Mouse (Mus musculus) spleen, adult 2 months (tissue): Measurements from ENCODE around the gene Zfp449.

ENCODE experiments used
- CTCF ChIP-seq: fragments of 200-500 bp; IDR thresholded peaks from 2 replicates; pipeline ENCODE4 v1.5.1; 2011; ENCODE audit warnings: mild to moderate bottlenecking, inconsistent platforms; ENCODE audit not compliant: insufficient read depth, insufficient read length, insufficient replicate concordance; ENCODE audit errors: extremely low read depth
- POLR2A ChIP-seq: fragments of 200-500 bp; IDR thresholded peaks from 2 replicates; pipeline ENCODE4 v1.6.1; 2011; ENCODE audit warnings: low read depth, low read length, inconsistent platforms

DNA sequence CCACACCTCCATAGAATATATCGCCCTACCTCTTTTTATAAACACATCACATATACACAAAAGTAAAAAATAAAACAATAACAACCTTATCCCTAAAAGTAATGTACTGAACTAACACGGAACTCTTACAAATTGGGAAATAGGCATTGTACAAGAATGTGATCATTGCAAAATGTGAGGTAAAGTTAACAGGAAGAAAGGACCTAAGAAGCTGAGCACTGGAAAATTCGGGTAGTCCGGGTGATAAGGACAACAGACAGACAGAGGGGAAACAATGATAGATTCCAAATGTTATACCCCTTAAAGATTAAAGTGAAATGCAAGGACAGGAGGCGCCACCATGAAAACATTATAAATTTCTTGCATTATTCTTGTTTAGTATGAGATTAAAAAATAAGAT is 24.1 kb upstream of the Zfp449 start:
- TF ChIP-seq CTCF (no peak), POLR2A (no peak)
